Mouse (Mus musculus) heart, embryonic 12.5 days (tissue): ENCODE data around the gene Med22. TPM values are rescaled to one million over a fixed set of nuclear protein-coding genes. Genes with fewer than 3 reads are reported as not detected.

Source experiments
- ATAC-seq: fragments of 200-750 bp; cut with Nextera tagmentation; 2 replicates; pipeline ENCODE4 v1.8.0; 2017; ENCODE audit warnings: moderate TSS enrichment, moderate library complexity; ENCODE audit not compliant: insufficient number of reproducible peaks, low FRiP score
- H3K27ac ChIP-seq: fragments of 300-500 bp; sonication (generic); 2 replicates; pipeline ENCODE4 v1.5.1; 2016; ENCODE audit warnings: mild to moderate bottlenecking, moderate library complexity; ENCODE audit not compliant: poor library complexity, severe bottlenecking
- H3K27me3 ChIP-seq: fragments of 300-500 bp; sonication (generic); replicated peaks from 2 replicates; pipeline ENCODE4 v1.6.1; 2016; ENCODE audit warnings: mild to moderate bottlenecking, moderate library complexity
- H3K36me3 ChIP-seq: fragments of 300-500 bp; sonication (generic); 2 replicates; pipeline ENCODE4 v1.6.1; 2016; ENCODE audit warnings: mild to moderate bottlenecking, moderate library complexity
- H3K4me1 ChIP-seq: fragments of 300-500 bp; sonication (generic); replicated peaks from 2 replicates; pipeline ENCODE4 v1.6.1; 2016; ENCODE audit warnings: mild to moderate bottlenecking
- H3K4me2 ChIP-seq: fragments of 300-500 bp; sonication (generic); 2 replicates; pipeline ENCODE4 v1.6.1; 2016; ENCODE audit warnings: mild to moderate bottlenecking, moderate library complexity
- H3K4me3 ChIP-seq: fragments of 300-500 bp; sonication (generic); 2 replicates; pipeline ENCODE4 v1.5.1; 2016; ENCODE audit warnings: mild to moderate bottlenecking
- H3K9ac ChIP-seq: fragments of 300-500 bp; sonication (generic); 2 replicates; pipeline ENCODE4 v1.6.1; 2016; ENCODE audit warnings: mild to moderate bottlenecking, moderate library complexity
- H3K9me3 ChIP-seq: fragments of 300-500 bp; sonication (generic); replicated peaks from 2 replicates; pipeline ENCODE4 v1.6.1; 2016; ENCODE audit warnings: mild to moderate bottlenecking, moderate library complexity
- WGBS: fragments of 180-500 bp; shearing (Covaris S2); methylation state at CpG from one replicate; pipeline ENCODE4 v1.1.7; 2016; 5-methylcytosine and 5-hydroxymethylcytosine counted together
- polyA plus RNA-seq: library from polyadenylated mRNA; unstranded; fragments of >200 nt; fragmentation: Nextera tagmentation; extraction: Ambion mirVana; gene quantifications from 2 replicates; pipeline ENCODE4 v1.2.1, GENCODE M21; 2016

Gene Med22
- polyA plus RNA-seq, 1 experiment from 2014 or later: 38.9 TPM

DNA sequence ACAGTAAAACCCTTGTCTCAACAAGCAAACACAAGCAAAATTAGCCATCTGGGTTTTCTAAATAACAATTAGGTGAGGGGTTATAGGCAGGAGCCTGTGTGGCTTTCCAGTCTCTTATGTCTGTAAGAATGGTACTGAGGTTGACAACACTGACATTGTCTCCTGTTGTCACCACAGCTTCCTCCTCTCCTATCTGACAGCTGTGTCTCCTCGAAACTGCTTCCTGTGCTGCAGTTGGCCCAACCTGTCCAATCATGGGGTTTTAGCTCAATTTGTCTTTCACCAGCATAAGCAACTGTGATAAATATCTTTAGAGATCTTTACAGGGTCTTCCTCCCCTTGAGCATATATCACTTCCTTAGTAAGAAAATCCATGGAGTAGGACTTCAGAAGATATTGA, 25.9 kb upstream of the Med22 start:
- H3K4me3 ChIP-seq: no peak overlapping the region
- no peak for ATAC-seq
- peaks cover 11% of the 10 kb centered on the region for H3K4me1 ChIP-seq
- WGBS: 44% methylated on average over 1 of the region's 1 CpGs
- H3K9me3 ChIP-seq: no peaks in the 10 kb centered on the region
- no peak overlapping the region for H3K9ac ChIP-seq
- no peak overlapping the region for H3K27ac ChIP-seq
- H3K27me3 ChIP-seq: no peaks in the 10 kb centered on the region
- H3K36me3 ChIP-seq: peaks cover 5% of the 10 kb centered on the region
- no peak overlapping the region for H3K4me2 ChIP-seq

DNA sequence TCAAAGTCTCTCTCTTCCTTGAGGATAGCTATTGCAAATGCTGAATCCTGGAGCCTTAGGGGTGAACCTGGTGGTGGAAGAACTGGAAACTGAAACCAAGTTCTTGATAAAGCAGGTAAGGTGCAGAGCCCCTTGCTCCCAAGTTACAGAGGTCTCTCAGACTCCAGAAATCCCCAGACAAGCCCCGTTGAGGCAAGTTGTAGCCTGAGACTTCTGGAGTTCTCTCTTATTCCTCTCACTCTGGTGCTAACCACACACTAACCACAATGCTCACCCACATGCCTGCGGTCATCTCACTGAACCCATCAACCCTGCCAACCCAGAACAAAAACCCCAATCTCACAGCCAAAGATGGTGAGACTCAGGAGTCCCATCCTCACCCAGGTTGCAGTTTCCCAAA, 24.8 kb upstream of the Med22 start:
- Histone ChIP-seq H3K9me3 (no peaks in the 10 kb centered on the region), H3K4me2 (no peak overlapping the region), H3K9ac (no peak overlapping the region), H3K4me1 (peaks cover 22% of the 10 kb centered on the region), H3K27ac (no peak overlapping the region), H3K4me3 (no peak overlapping the region), H3K27me3 (no peaks in the 10 kb centered on the region), H3K36me3 (peaks cover 16% of the 10 kb centered on the region)
- 81% methylated on average over 2 of the region's 2 CpGs for WGBS
- no peak for ATAC-seq

DNA sequence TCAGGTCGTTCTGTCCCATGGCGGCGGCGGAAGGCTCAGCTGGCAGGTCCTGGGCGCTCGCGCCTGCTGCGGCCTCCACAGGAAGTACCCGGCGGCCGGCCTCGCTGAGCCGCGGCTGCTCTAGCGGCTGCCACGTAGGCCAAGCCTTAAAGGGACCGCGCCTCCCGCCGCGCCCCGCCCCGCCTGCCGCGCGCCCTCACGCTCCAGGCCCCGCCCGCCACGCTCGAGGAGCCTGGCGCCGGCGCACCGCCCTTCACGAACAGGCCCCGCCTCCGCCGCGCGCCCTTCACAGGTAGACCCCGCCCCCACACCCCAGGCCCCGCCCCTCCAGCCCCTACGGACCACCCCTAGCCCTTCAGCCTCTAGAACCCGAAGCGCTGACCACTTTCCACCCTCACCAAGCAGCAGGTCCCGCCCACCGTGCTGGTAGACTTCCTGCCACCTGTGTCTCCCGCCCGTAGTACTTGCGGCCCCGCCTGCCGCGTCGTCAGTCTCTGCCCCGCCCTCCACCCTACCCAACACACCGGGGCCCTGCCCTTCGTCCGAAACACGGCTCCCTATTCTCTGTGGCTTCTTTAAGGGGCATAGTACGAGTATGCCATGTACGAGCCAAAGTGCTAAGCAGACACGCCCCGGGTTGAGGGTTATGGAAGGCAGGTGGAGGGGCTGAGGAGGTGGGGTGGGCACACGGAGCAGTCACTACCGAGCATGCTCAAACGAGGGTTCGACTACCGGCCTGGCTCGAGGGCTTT, 23.0 kb upstream of the Med22 start, which contains the start of the genes Surf4 and Stkld1:
TSS of gene Surf4 (minus strand) at position 625 of the 752 bp plus-strand sequence.
TSS of gene Stkld1 (plus strand) at position 744 of the 752 bp plus-strand sequence.
- H3K9me3 ChIP-seq: no peaks in the 10 kb centered on the region
- peak within 1 kb of the TSS; percentile 93 for H3K4me3 ChIP-seq
- H3K4me2 ChIP-seq: peak within 1 kb of the TSS; percentile 80
- H3K9ac ChIP-seq: peak within 1 kb of the TSS; percentile 100
- H3K36me3 ChIP-seq: peaks cover 31% of the 10 kb centered on the region
- peak within 1 kb of the TSS; percentile 85 for H3K27ac ChIP-seq
- WGBS: under 1% methylated on average over 68 of the region's 70 CpGs
- peaks cover 38% of the 10 kb centered on the region for H3K4me1 ChIP-seq
- peak; percentile 97 for ATAC-seq
- no peaks in the 10 kb centered on the region for H3K27me3 ChIP-seq

DNA sequence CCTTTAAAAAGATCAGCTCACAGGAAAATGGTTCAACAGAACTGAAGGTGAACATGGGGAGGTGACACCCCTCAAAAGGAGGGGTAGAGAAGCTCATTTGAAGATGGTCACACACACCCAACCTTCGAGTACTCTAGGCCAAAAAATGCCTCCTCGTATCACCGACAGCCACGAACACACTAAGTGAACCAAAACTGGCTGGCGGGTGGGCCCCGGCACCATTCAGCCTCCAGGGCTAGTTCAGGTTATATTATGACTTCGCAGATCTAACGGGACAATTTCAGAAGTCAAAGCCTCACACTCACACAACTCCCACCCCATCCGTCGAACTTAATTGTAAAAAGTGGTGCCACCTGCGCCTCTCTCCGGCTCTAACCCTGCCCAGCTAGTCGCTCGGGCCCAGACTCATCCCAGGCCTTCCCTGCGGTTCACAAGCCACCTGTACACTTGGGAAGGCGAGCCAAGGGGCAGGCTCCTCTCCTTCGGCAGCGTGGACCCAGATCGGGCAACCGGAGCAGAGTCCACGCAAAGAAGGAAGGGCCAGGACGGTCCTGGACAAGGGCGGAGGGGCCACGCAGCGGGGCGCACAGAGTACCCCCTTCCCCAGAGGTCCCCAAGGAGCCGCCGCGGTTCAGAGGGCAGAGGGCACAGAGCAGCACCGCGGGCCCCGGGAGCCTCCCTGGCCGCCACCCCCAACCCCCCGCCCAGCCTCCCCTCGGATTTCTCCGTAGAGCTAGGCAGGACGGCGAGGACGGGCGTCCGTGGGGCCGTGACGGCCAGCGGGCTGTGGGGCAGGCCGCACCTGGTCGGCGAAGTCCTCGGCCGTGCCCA, 22.2 kb upstream of the Med22 start:
- Histone ChIP-seq H3K27ac (peak overlapping the region; percentile 85), H3K36me3 (peaks cover 38% of the 10 kb centered on the region), H3K4me1 (peaks cover 43% of the 10 kb centered on the region), H3K9me3 (no peaks in the 10 kb centered on the region), H3K4me3 (peak overlapping the region; percentile 93), H3K27me3 (no peaks in the 10 kb centered on the region), H3K4me2 (peak overlapping the region; percentile 80), H3K9ac (peak overlapping the region; percentile 100)
- peak; percentile 46 for ATAC-seq
- under 1% methylated on average over 47 of the region's 49 CpGs for WGBS

DNA sequence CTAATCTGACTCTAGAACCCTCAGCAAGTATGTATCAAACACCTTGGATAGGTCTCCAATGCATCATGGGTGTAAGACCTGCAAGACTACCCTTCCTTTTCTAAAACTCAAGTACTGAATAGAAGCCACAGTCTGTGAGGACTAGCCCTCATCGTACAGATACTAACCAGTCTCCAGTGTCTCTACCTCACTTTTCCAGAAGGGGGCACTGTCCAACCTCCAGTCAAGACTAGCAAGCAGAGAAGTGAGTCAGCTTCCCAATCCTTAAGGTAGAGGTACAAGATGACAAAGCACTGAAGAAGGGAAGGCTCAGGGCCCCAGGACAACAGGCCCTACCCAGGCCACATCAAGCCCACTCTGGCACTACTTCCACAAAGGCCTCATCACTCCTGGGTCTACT, 19.9 kb upstream of the Med22 start:
- H3K27ac ChIP-seq: no peak overlapping the region
- no peak overlapping the region for H3K9ac ChIP-seq
- 63% methylated on average over 1 of the region's 1 CpGs for WGBS
- H3K27me3 ChIP-seq: no peaks in the 10 kb centered on the region
- no peak overlapping the region for H3K4me3 ChIP-seq
- H3K9me3 ChIP-seq: no peaks in the 10 kb centered on the region
- H3K4me2 ChIP-seq: no peak overlapping the region
- no peak for ATAC-seq
- H3K36me3 ChIP-seq: peaks cover 60% of the 10 kb centered on the region
- H3K4me1 ChIP-seq: peaks cover 43% of the 10 kb centered on the region

DNA sequence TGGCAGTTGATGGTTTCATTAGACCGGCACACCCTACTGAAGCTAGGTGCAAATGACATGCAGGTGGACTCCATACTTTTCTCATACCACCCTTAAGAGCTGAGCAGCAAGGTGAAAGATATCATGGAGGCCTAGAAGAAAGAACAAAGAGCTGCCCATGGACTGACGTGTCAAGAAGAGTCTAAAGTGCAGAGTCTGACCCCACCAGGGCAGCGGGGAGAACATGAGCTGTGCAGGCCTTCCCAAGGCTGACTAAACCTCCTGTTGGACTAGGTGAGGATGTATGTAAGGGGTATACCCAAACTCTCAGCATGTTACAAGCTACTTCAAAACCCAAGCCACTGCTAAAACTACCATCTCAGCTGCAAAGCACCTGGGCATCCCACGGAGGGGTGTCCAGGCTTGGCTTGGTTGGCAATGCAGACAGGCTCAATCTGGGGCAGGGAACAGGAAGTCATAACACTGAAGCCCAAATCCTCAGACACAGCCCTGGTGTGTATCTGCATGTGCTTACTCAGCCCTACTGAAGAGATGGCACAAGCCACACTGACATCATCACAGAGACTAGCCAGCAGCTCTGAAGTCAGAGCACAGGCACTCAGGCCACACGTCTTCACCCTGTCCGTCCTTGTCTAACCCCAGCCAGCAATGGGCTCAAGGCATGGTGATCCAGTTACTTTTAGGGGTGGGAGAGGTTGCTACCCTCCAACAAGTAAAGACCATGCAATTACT, 17.4 kb upstream of the Med22 start:
- 84% methylated on average over 6 of the region's 6 CpGs for WGBS
- Histone ChIP-seq H3K4me2 (no peak overlapping the region), H3K4me3 (no peak overlapping the region), H3K4me1 (peaks cover 43% of the 10 kb centered on the region), H3K36me3 (peaks cover 85% of the 10 kb centered on the region), H3K27ac (no peak overlapping the region), H3K9me3 (no peaks in the 10 kb centered on the region), H3K27me3 (no peaks in the 10 kb centered on the region), H3K9ac (no peak overlapping the region)
- ATAC-seq: no peak

DNA sequence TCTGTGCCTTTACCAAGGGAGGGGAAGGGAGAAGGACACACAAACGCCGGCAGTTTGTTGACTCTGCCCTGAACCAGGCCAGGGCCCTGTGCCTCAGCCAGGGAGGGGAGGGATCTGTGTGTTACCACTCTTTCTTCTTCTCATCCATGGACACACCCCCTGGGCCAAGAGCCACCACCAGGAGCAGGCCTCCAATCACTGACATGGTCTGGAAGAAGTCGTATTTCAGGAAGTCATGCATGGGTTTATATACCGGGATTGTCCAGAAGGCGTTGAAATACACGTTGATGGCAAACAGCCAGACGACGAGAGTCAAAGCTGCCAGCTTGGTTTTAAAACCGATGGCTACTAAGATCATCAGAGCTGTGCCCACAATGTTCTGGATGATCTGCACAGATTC, 11.3 kb upstream of the Med22 start:
- no peak overlapping the region for H3K27ac ChIP-seq
- H3K4me3 ChIP-seq: no peak overlapping the region
- no peaks in the 10 kb centered on the region for H3K27me3 ChIP-seq
- no peak overlapping the region for H3K4me2 ChIP-seq
- H3K9me3 ChIP-seq: no peaks in the 10 kb centered on the region
- 59% methylated on average over 9 of the region's 9 CpGs for WGBS
- H3K9ac ChIP-seq: no peak overlapping the region
- peaks cover 19% of the 10 kb centered on the region for H3K4me1 ChIP-seq
- no peak for ATAC-seq
- H3K36me3 ChIP-seq: peaks cover 93% of the 10 kb centered on the region

DNA sequence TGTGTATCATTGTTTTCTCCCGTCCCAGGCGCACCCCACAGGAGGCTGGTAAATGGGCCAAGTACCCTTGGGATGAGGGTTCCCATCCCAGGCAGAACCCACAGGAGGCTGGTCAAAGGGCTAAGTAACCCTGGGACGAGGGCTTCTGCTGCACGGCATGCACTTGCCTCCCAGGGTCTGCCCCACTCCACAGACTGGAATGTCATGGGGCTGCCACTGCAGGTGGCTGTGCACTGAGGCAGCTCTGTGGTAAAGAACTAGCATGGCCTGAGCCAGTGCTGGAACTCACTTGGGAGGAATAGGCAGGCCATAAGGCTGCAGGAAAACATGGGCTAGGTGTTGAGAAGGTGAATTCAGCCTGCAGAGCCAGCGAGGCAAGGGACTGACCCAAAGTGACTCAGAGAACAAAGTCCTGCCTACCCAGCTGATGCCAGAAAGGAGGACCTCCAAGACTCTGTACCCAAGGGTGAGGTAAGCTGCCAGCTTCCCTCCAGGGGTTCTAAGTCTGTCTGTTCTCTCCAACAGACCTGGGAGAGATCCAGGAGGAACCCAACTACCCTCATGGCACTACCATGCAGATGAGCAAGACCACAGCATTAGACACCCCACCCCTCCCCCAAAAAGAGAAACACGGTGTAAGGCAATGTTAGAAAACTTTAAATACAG, 9.8 kb upstream of the Med22 start:
- H3K4me3 ChIP-seq: no peak overlapping the region
- peaks cover 27% of the 10 kb centered on the region for H3K4me1 ChIP-seq
- H3K9ac ChIP-seq: no peak overlapping the region
- WGBS: 85% methylated on average over 6 of the region's 6 CpGs
- no peak for ATAC-seq
- H3K36me3 ChIP-seq: peaks cover 79% of the 10 kb centered on the region
- H3K27ac ChIP-seq: no peak overlapping the region
- no peaks in the 10 kb centered on the region for H3K9me3 ChIP-seq
- no peaks in the 10 kb centered on the region for H3K27me3 ChIP-seq
- H3K4me2 ChIP-seq: no peak overlapping the region

DNA sequence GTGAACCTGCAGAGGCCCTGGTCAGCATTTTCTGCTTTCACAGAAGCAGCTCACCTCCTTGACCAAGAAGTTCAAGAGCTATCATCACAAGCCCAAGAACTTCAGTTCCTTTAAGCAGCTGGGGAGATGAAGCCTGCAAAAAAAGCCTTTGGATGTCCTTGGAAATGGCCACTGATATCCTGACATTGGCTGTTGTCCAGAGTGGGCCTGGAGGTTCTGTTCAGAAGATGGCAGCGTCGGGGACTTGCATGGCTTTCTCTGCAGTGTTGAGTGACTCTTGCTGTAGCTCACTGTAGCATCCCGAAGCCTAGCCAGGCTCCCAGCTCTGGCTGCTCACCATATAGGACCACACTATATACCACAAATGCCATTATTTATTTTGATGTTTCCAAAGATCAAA, 9.2 kb upstream of the Med22 start:
- H3K4me2 ChIP-seq: no peak overlapping the region
- H3K4me1 ChIP-seq: peaks cover 31% of the 10 kb centered on the region
- no peak for ATAC-seq

DNA sequence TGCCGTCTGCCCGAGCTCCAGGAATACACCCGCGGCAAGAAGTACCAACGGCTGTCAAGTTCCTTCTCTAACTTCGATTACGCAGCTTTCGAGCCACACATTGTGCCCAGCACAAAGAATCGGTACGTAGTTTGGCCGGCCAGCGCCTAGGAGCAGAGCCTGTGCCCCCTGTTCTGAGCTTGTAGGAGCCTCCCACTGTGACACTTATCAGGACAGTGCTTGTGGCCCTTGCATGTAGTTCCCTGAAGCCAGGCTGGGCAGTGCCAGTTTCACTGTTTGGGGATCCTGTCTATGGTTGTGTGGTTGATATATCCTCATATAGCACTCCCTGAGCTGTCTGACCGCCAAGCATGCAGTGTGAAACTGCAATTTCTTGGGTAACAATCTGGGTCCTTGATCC, 6.3 kb upstream of the Med22 start:
- ATAC-seq: peak; percentile 20; the same call in 1 of the 2 replicates
- H3K36me3 ChIP-seq: peaks cover 74% of the 10 kb centered on the region
- H3K4me2 ChIP-seq: peak overlapping the region; percentile 93
- peak overlapping the region; percentile 85 for H3K9ac ChIP-seq
- H3K9me3 ChIP-seq: no peaks in the 10 kb centered on the region
- no peaks in the 10 kb centered on the region for H3K27me3 ChIP-seq
- 2% methylated on average over 13 of the region's 13 CpGs for WGBS
- peaks cover 42% of the 10 kb centered on the region for H3K4me1 ChIP-seq
- peak overlapping the region; percentile 81 for H3K4me3 ChIP-seq
- peak overlapping the region; percentile 53 for H3K27ac ChIP-seq

More for the DNA sequence above, 9.2 kb upstream of the Med22 start:
- Histone ChIP-seq H3K4me3 (no peak overlapping the region), H3K27ac (no peak overlapping the region), H3K9ac (no peak overlapping the region), H3K9me3 (no peaks in the 10 kb centered on the region), H3K36me3 (peaks cover 74% of the 10 kb centered on the region), H3K27me3 (no peaks in the 10 kb centered on the region)
- WGBS: 84% methylated on average over 3 of the region's 3 CpGs
